Mouse (Mus musculus): ENCODE data around the gene Cmtm8. TPM values are rescaled to one million over a fixed set of nuclear protein-coding genes. Genes with fewer than 3 reads are reported as not detected.

Cmtm8 gene
- total and polyA plus RNA-seq, 3 experiments: 1.9 to 7.9 TPM; not detected in 1

DNA sequence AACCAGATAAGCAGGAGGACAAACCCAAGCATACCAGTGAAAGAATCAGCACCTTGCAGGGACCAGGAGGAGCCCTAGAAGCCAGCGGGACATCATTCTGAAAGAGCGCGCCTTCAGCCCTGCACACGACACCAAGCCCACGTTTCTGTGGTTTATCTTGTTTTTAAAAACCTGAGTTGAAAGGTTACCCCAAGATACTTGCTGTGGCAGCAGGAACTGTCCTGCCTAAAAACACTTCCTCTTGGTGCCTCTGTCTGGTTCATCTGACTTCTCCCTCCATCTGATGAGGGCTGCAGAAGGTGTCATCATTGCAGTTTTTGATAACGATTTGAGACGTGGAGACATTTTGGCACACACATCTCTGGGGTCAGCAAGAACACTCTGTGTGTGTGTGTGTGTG is 56.2 kb downstream of the Cmtm8 start:
- Histone ChIP-seq H3K27ac (ENCODE audit: control insufficient read depth, low read depth, low read length) (peak overlapping the region; percentile 91), H3K9me3 (replicated peaks; ENCODE audit: insufficient read depth, low read length) (no peaks in the 10 kb centered on the region), H3K36me3 (ENCODE audit: control insufficient read depth in 1 of 2, insufficient read depth in 2 of 2, low read length in 2 of 2) (peaks cover 0 to 37% of the 10 kb centered on the region in 2 experiments; a peak in 2 of 4 replicates), H3K9ac (ENCODE audit: control insufficient read depth, low read depth, low read length, poor library complexity, severe bottlenecking) (peak overlapping the region; percentile 28), H3K79me2 (ENCODE audit: control insufficient read depth, insufficient read depth, low read length, poor library complexity) (no peaks in the 10 kb centered on the region; the same call in 1 of the 2 replicates), H3K27me3 (ENCODE audit: control insufficient read depth in 1 of 2, insufficient read depth in 2 of 2, low read length in 2 of 2) (no peaks in the 10 kb centered on the region), H3K4me1 (ENCODE audit: control insufficient read depth in 1 of 2, insufficient read depth in 2 of 2, low read length in 2 of 2) (peaks cover 17 to 41% of the 10 kb centered on the region in 2 experiments), H3K4me3 (ENCODE audit: control insufficient read depth in 1 of 2, insufficient read depth in 1 of 2, low read depth in 2 of 2, low read length in 2 of 2) (peak overlapping the region in 1 of 2 experiments; percentile 14; a peak in 2 of 4 replicates)
- DNase-seq (ENCODE audit: low read depth, low spot score): peak; percentile 89
- peak; percentile 73 for TF ChIP-seq MXI1 (IDR thresholded peaks at IDR 0.05; ENCODE audit: low read depth, low read length)
- no peak for TF ChIP-seq SMC3 (IDR thresholded peaks at IDR 0.05; ENCODE audit: low read depth, low read length)
- no peak for TF ChIP-seq USF1 (IDR thresholded peaks at IDR 0.05; ENCODE audit: low read depth, low read length)
- no peak for TF ChIP-seq POLR2AphosphoS5 (IDR thresholded peaks at IDR 0.05; ENCODE audit: borderline replicate concordance, low read depth, low read length)
- TF ChIP-seq MAZ (IDR thresholded peaks at IDR 0.05; ENCODE audit: low read depth, low read length): no peak
- 0 out of 2 replicates have a peak, but pooled peaks have one; percentile 46 for TF ChIP-seq HCFC1 (IDR thresholded peaks at IDR 0.05; ENCODE audit: low read depth, low read length)
- 0 out of 2 replicates have a peak, but pooled peaks have one; percentile 9 for TF ChIP-seq RCOR1 (IDR thresholded peaks at IDR 0.05; ENCODE audit: low read depth, low read length)
- TF ChIP-seq USF2 (IDR thresholded peaks at IDR 0.05; ENCODE audit: borderline replicate concordance in 1 of 2, insufficient read depth in 1 of 2, low read depth in 1 of 2, low read length in 2 of 2): no peak
- TF ChIP-seq UBTF (IDR thresholded peaks at IDR 0.05; ENCODE audit: borderline replicate concordance, insufficient read depth, low read depth, low read length): no peak
- TF ChIP-seq MEF2A (IDR thresholded peaks at IDR 0.05; ENCODE audit: extremely low read depth, insufficient replicate concordance, low read depth, low read length, poor library complexity, severe bottlenecking): no peak
- TF ChIP-seq MYC (IDR thresholded peaks at IDR 0.05; ENCODE audit: low read depth, low read length): peak; percentile 70; the same call in 1 of the 2 replicates
- no peak for TF ChIP-seq GABPA (IDR thresholded peaks at IDR 0.05; ENCODE audit: low read depth, low read length)
- peak; percentile 73; the same call in 1 of the 2 replicates for TF ChIP-seq E2F4 (IDR thresholded peaks at IDR 0.05; ENCODE audit: borderline replicate concordance, low read depth, low read length)
- no peak for TF ChIP-seq CHD2 (IDR thresholded peaks at IDR 0.05; ENCODE audit: low read length)
- 0 out of 2 replicates have a peak, but pooled peaks have one; percentile 31 for TF ChIP-seq ZMIZ1 (IDR thresholded peaks at IDR 0.05; ENCODE audit: low read depth, low read length)
- peak; percentile 79; the same call in 1 of the 2 replicates for TF ChIP-seq BHLHE40 (IDR thresholded peaks at IDR 0.05; ENCODE audit: borderline replicate concordance, low read depth, low read length)
- TF ChIP-seq TAL1 (IDR thresholded peaks at IDR 0.05; ENCODE audit: low read length): no peak
- TF ChIP-seq RAD21 (IDR thresholded peaks at IDR 0.05; ENCODE audit: low read depth, low read length): no peak
- peak; percentile 76 for TF ChIP-seq GATA1 (IDR thresholded peaks at IDR 0.05; ENCODE audit: low read depth, low read length)
- TF ChIP-seq ZKSCAN1 (IDR thresholded peaks at IDR 0.05; ENCODE audit: low read depth, low read length): no peak
- TF ChIP-seq CHD1 (IDR thresholded peaks at IDR 0.05; ENCODE audit: low read depth, low read length): no peak
- no peak for TF ChIP-seq ZNF384 (IDR thresholded peaks at IDR 0.05; ENCODE audit: low read depth, low read length)
- no peak for TF ChIP-seq JUND (IDR thresholded peaks at IDR 0.05; ENCODE audit: low read depth, low read length)
- TF ChIP-seq ETS1 (IDR thresholded peaks at IDR 0.05; ENCODE audit: low read depth, low read length): peak; percentile 93
- TF ChIP-seq TBP (IDR thresholded peaks at IDR 0.05; ENCODE audit: low read depth, low read length): peak; percentile 77
- TF ChIP-seq ZC3H11A (IDR thresholded peaks at IDR 0.05; ENCODE audit: low read depth, low read length): no peak
- peak; percentile 67 for TF ChIP-seq TCF12 (IDR thresholded peaks at IDR 0.05; ENCODE audit: low read depth, low read length)
- no peak for TF ChIP-seq MAFK (IDR thresholded peaks at IDR 0.05; ENCODE audit: borderline replicate concordance, low read depth, low read length)
- TF ChIP-seq SIN3A (IDR thresholded peaks at IDR 0.05; ENCODE audit: low read length): peak; percentile 88
- peak; percentile 66 to 75; a peak in 3 of 4 replicates for TF ChIP-seq EP300 (IDR thresholded peaks at IDR 0.05; ENCODE audit: low read depth in 1 of 2, low read length in 2 of 2)
- TF ChIP-seq MAX (IDR thresholded peaks at IDR 0.05; ENCODE audit: low read length): peak; percentile 79
- TF ChIP-seq POLR2A (IDR thresholded peaks at IDR 0.05; ENCODE audit: control insufficient read depth in 1 of 2, insufficient read depth in 1 of 2, low read depth in 1 of 2, low read length in 2 of 2, poor library complexity in 1 of 2): peak in 1 of 2 experiments; percentile 36; a peak in 1 of 4 replicates
- TF ChIP-seq NRF1 (IDR thresholded peaks at IDR 0.05; ENCODE audit: insufficient read depth, low read depth, low read length, poor library complexity, severe bottlenecking): no peak
- 0 out of 2 replicates have a peak, but pooled peaks have one; percentile 30 for TF ChIP-seq ELF1 (IDR thresholded peaks at IDR 0.05; ENCODE audit: low read depth, low read length)
- TF ChIP-seq MYB (IDR thresholded peaks at IDR 0.05; ENCODE audit: low read depth, low read length): no peak
- no peak for TF ChIP-seq POLR2AphosphoS2 (IDR thresholded peaks at IDR 0.05; ENCODE audit: low read length)
- TF ChIP-seq NELFE (IDR thresholded peaks at IDR 0.05; ENCODE audit: low read depth, low read length): no peak
